In genomic region chr2:74884357-74884756, GRCm38 (mm10) we compare ENCODE assay signal across 22 mouse cellular contexts. TPM values are rescaled to one million over a fixed set of nuclear protein-coding genes. Genes with fewer than 3 reads are reported as not detected.
A peak's percentile ranks its signal among the peaks of the same experiment; 100 is the strongest.
DNase-seq lines count a peak whose midpoint lies in the region; ATAC-seq lines count a peak whose summit lies in the region.
"Had no signal": no experiment of that assay in that cellular context is flagged by ENCODE, and none has a peak within 500 bp of the region (broad histone marks: within the 10 kb centered on the region; RNA-seq: fewer than 3 reads in every experiment).

No protein-coding gene starts in this region.

- no peak overlapping the region for H3K4me3 ChIP-seq in forebrain, embryonic 16.5 days (replicated peaks; ENCODE audit: low read length)
- H3K4me3 ChIP-seq: embryonic facial prominence, embryonic 12.5 days; erythroblast, embryonic 14.5 days; heart, embryonic 15.5 days; kidney, embryonic 15.5 days; limb, embryonic 12.5 days; liver, embryonic 12.5 days had no signal

- H3K4me2 ChIP-seq in forebrain, embryonic 16.5 days (ENCODE audit: low read length), result no peak overlapping the region
- H3K4me2 ChIP-seq: embryonic facial prominence, embryonic 12.5 days; heart, embryonic 15.5 days; kidney, embryonic 15.5 days; limb, embryonic 12.5 days; liver, embryonic 12.5 days; lung, embryonic 14.5 days had no signal

- no peaks in the 10 kb centered on the region for H3K27me3 ChIP-seq in forebrain, embryonic 16.5 days (replicated peaks; ENCODE audit: control insufficient read depth, insufficient read depth, low read length)
- H3K27me3 ChIP-seq: embryonic facial prominence, embryonic 12.5 days; heart, embryonic 15.5 days; kidney, embryonic 15.5 days; limb, embryonic 12.5 days; liver, embryonic 12.5 days had no signal

- peak; percentile 72 for ATAC-seq in forebrain, embryonic 16.5 days
- ATAC-seq: intestine, embryonic 16.5 days; liver, embryonic 12.5 days had no signal

- H3K27ac ChIP-seq in forebrain, embryonic 16.5 days (ENCODE audit: low read length), result no peak overlapping the region
- H3K27ac ChIP-seq: embryonic facial prominence, embryonic 12.5 days; heart, embryonic 15.5 days; kidney, embryonic 15.5 days; limb, embryonic 12.5 days; liver, embryonic 12.5 days had no signal

- no peaks in the 10 kb centered on the region for H3K36me3 ChIP-seq in forebrain, embryonic 16.5 days (ENCODE audit: control insufficient read depth, insufficient read depth)
- H3K36me3 ChIP-seq: embryonic facial prominence, embryonic 12.5 days; heart, embryonic 15.5 days; kidney, embryonic 15.5 days; limb, embryonic 12.5 days had no signal

- no peaks in the 10 kb centered on the region for H3K9me3 ChIP-seq in forebrain, embryonic 16.5 days (ENCODE audit: control insufficient read depth, low read length)
- H3K9me3 ChIP-seq: embryonic facial prominence, embryonic 12.5 days; heart, embryonic 15.5 days; kidney, embryonic 15.5 days; limb, embryonic 12.5 days; liver, embryonic 12.5 days had no signal

- H3K9ac ChIP-seq in forebrain, embryonic 16.5 days (replicated peaks; ENCODE audit: low read depth, low read length), result no peak overlapping the region
- H3K9ac ChIP-seq: embryonic facial prominence, embryonic 12.5 days; heart, embryonic 15.5 days; kidney, embryonic 15.5 days; limb, embryonic 12.5 days; liver, embryonic 12.5 days; lung, embryonic 14.5 days had no signal

- H3K4me1 ChIP-seq in forebrain, embryonic 16.5 days (replicated peaks; ENCODE audit: control insufficient read depth, insufficient read depth, low read length), result peaks cover 4% of the 10 kb centered on the region; the same call in 1 of the 2 replicates
- H3K4me1 ChIP-seq: embryonic facial prominence, embryonic 12.5 days; heart, embryonic 15.5 days; kidney, embryonic 15.5 days; liver, embryonic 12.5 days had no signal

- peak; percentile 15 to 39 for DNase-seq in layer of hippocampus, adult 18-20 months (ENCODE audit: low spot score in 2 of 2)
- no peak for DNase-seq in layer of hippocampus, postnatal 14 days (ENCODE audit: low spot score in 2 of 2)
- peak; percentile 16 for DNase-seq in brain, adult 2 months (ENCODE audit: low read depth, low spot score)
- DNase-seq in layer of hippocampus, postnatal 36 days, result peak; percentile 9 to 19
- no peak for DNase-seq in yolk sac, embryonic 10.5 days (ENCODE audit: low spot score)
- DNase-seq in kidney, postnatal 14 days, result no peak
- DNase-seq: adrenal gland, adult 2 months; cerebellum, postnatal 10 days; gastrocnemius, postnatal 36 days; heart, postnatal 4 days; lung, embryonic 14.5 days; lung, postnatal 36 days; right cerebral cortex, postnatal 4 days; thymus, postnatal 14 days had no signal

- 73% methylated on average over 9 of the region's 9 CpGs for WGBS in forebrain, embryonic 16.5 days

RNA-seq across cellular contexts. Expression of gene Mtx2, which starts 58.8 kb away (rescaled TPM):
- total RNA-seq in layer of hippocampus, adult 18-20 months (2021), result 10 to 100 TPM; 36.5 to 43.4 TPM
- total RNA-seq in layer of hippocampus, postnatal 14 days (2021), result 10 to 100 TPM; 46.0 to 50.2 TPM
- polyA plus RNA-seq in forebrain, embryonic 16.5 days (2015; fragmentation: Nextera tagmentation; extraction: Ambion mirVana), result 125 and 135 TPM in 2 replicates
- total RNA-seq in layer of hippocampus, postnatal 36 days (2021), result 10 to 100 TPM; 42.2 to 51.1 TPM

Comparison
In these comparisons a context has a peak if more than half of its experiments do, and no peak if none do; other contexts are left out.
1. DNase-seq: peak in layer of hippocampus, adult 18-20 months (2 of 2), brain, adult 2 months (single experiment) and layer of hippocampus, postnatal 36 days (2 of 2); none in layer of hippocampus, postnatal 14 days (0 of 2), yolk sac, embryonic 10.5 days (single experiment) and kidney, postnatal 14 days (single experiment).